Mouse (Mus musculus) small intestine, adult 2 months (tissue): ENCODE data around the gene Mecom.

Source experiments
- CTCF ChIP-seq: fragments of 200-500 bp; IDR thresholded peaks from 2 replicates; pipeline ENCODE4 v1.5.1; 2012; ENCODE audit warnings: low read depth, mild to moderate bottlenecking, control low read depth, inconsistent platforms, low read length, moderate library complexity, mixed read lengths; ENCODE audit not compliant: insufficient replicate concordance, insufficient read length; ENCODE audit errors: extremely low read depth
- POLR2A ChIP-seq: fragments of 200-500 bp; IDR thresholded peaks from 2 replicates; pipeline ENCODE4 v1.6.1; 2012; ENCODE audit warnings: low read depth, mild to moderate bottlenecking, control low read depth, inconsistent platforms, low read length, moderate library complexity

DNA sequence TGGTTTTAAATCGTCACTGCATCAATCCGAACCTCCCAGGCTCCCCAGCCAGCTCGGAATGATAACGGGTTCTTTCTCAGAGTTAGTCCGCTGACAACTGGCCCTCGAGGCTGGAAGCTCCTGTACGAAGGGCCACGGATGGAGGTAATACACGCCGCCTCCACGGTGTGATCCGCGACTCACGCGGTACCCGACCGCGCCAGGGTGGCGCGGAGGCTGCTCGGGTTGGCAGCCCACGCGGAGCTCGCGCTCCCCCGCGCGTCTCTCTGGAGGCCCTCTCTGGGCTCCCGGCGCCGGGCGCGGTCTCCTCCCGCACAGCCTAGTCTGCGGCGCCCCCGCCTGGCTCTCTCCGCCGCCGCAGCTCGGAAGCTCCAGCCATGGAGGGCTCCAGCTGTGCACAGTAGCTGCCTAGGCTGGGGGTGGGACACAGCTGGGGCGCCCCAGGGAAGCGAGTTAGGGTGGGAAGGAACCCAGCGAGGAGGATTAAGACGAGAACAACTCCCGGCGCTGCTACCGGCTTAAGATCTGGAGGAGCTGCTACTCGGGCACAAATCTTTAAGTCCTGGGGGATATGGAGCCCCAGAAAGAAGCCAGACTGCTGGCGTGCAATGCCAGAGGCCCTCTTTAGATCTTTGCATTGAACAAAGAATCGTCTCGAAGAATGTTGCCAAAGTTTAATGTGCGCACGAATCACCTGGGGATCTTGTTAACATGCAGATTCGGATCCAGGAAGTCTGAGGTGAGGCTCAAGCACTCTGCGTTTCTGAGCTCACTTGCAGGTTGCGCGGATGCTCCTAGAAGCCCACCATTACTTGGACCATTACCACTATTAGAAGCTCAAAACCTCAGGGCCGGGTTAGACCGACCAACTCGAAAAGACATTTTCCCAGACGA lies 32.7 kb downstream of the Mecom start:
- TF ChIP-seq CTCF = peak; percentile 29; the same call in 1 of the 2 replicates
- TF ChIP-seq POLR2A = no peak
